Mouse (Mus musculus) heart, postnatal 0 days (tissue): Measurements from ENCODE around the gene Cdc42ep2. TPM values are rescaled to one million over a fixed set of nuclear protein-coding genes. Genes with fewer than 3 reads are reported as not detected.

ENCODE experiments used
- ATAC-seq: fragments of 200-750 bp; cut with Nextera tagmentation; 2 replicates; pipeline ENCODE4 v1.8.0; 2017; ENCODE audit warnings: low read depth, moderate number of reproducible peaks, moderate library complexity; ENCODE audit not compliant: insufficient read depth
- DNase-seq: peaks from one replicate; pipeline ENCODE4 v3.0.0-alpha.2; 2016; ENCODE audit warnings: low spot score
- H3K27ac ChIP-seq: fragments of 300-500 bp; sonication (generic); 2 replicates; pipeline ENCODE4 v1.5.1; 2014; ENCODE audit warnings: low read depth, mild to moderate bottlenecking
- H3K27me3 ChIP-seq: fragments of 300-500 bp; sonication (generic); 2 replicates; pipeline ENCODE4 v1.6.1; 2014; ENCODE audit warnings: low read length, mixed read lengths; ENCODE audit not compliant: control insufficient read depth, insufficient read depth
- H3K36me3 ChIP-seq: fragments of 300-500 bp; sonication (generic); replicated peaks from 2 replicates; pipeline ENCODE4 v1.6.1; 2014; ENCODE audit warnings: low read length, mixed read lengths; ENCODE audit not compliant: control insufficient read depth, insufficient read depth
- H3K4me1 ChIP-seq: fragments of 300-500 bp; sonication (generic); 2 replicates; pipeline ENCODE4 v1.6.1; 2014; ENCODE audit warnings: antibody characterized with exemption; ENCODE audit not compliant: control insufficient read depth, insufficient read depth
- H3K4me2 ChIP-seq: fragments of 300-500 bp; sonication (generic); 2 replicates; pipeline ENCODE4 v1.6.1; 2014; ENCODE audit warnings: low read depth, mild to moderate bottlenecking, low read length, moderate library complexity
- H3K4me3 ChIP-seq: fragments of 300-500 bp; sonication (generic); 2 replicates; pipeline ENCODE4 v1.5.1; 2014; ENCODE audit warnings: low read depth, low read length
- H3K9ac ChIP-seq: fragments of 300-500 bp; sonication (generic); replicated peaks from 2 replicates; pipeline ENCODE4 v1.6.1; 2014; ENCODE audit warnings: low read depth, low read length, mixed read lengths
- H3K9me3 ChIP-seq: fragments of 300-500 bp; sonication (generic); replicated peaks from 2 replicates; pipeline ENCODE4 v1.6.1; 2016; ENCODE audit warnings: low read length; ENCODE audit not compliant: control insufficient read depth
- CTCF ChIP-seq: IDR thresholded peaks from 2 replicates; pipeline ENCODE4 v1.5.1; 2016; ENCODE audit warnings: antibody characterized with exemption, control low read depth, low read depth
- EP300 ChIP-seq: IDR thresholded peaks from 2 replicates; pipeline ENCODE4 v1.6.1; 2016; ENCODE audit warnings: antibody characterized with exemption, low read depth
- WGBS: fragments of 180-500 bp; shearing (Covaris S2); extraction: QIAGEN DNeasy Blood & Tissue Kit; methylation state at CpG from one replicate; pipeline ENCODE4 v1.1.7; 2014; 5-methylcytosine and 5-hydroxymethylcytosine counted together
- polyA plus RNA-seq: library from polyadenylated mRNA; unstranded; fragments of >200 nt; fragmentation: Nextera tagmentation; extraction: Ambion mirVana; gene quantifications from 2 replicates; pipeline ENCODE4 v1.2.1, GENCODE M21; 2015
- total RNA-seq: library from RNA; depleted of rRNA; stranded (reverse); fragments of >200 nt; gene quantifications from 2 replicates; pipeline ENCODE4 v1.2.3, GENCODE M21; 2014; ENCODE audit warnings: low replicate concordance

The Cdc42ep2 gene
- total and polyA plus RNA-seq, 2 experiments from 2014 or later: 8.8 to 17.4 TPM

GRCm38 (mm10) chr19:5950218-5950617 lies 25.6 kb upstream of the Cdc42ep2 start:
- no peak overlapping the region for H3K4me2 ChIP-seq
- peaks cover 36% of the 10 kb centered on the region for H3K4me1 ChIP-seq
- no peaks in the 10 kb centered on the region for H3K9me3 ChIP-seq
- no peak overlapping the region for H3K9ac ChIP-seq
- H3K4me3 ChIP-seq: no peak overlapping the region
- no peak for DNase-seq
- no peak for TF ChIP-seq EP300
- TF ChIP-seq CTCF: no peak
- peaks cover 13% of the 10 kb centered on the region for H3K36me3 ChIP-seq
- no peaks in the 10 kb centered on the region for H3K27me3 ChIP-seq
- no peak overlapping the region for H3K27ac ChIP-seq
- WGBS: 87% methylated on average over 11 of the region's 11 CpGs
- ATAC-seq: no peak

- H3K4me2 ChIP-seq: no peak overlapping the region
- no peak overlapping the region for H3K9ac ChIP-seq
- ATAC-seq: 0 out of 2 replicates have a peak, but pooled peaks have one; percentile 8
These were observed 21.3 kb upstream of the Cdc42ep2 start for GRCm38 (mm10) chr19:5945891-5946290.

GRCm38 (mm10) chr19:5945027-5945426 lies 20.4 kb upstream of the Cdc42ep2 start:
- no peak overlapping the region for H3K4me3 ChIP-seq
- TF ChIP-seq CTCF (no peak), EP300 (peak; percentile 65; the same call in 1 of the 2 replicates)
- H3K9me3 ChIP-seq: no peaks in the 10 kb centered on the region
- H3K4me2 ChIP-seq: no peak overlapping the region
- H3K36me3 ChIP-seq: peaks cover 17% of the 10 kb centered on the region
- H3K9ac ChIP-seq: no peak overlapping the region
- peaks cover 32% of the 10 kb centered on the region for H3K4me1 ChIP-seq
- H3K27me3 ChIP-seq: no peaks in the 10 kb centered on the region
- DNase-seq (peak; percentile 61), ATAC-seq (peak; percentile 81)
- 14% methylated on average over 7 of the region's 7 CpGs for WGBS
- peak overlapping the region; percentile 36 for H3K27ac ChIP-seq

More at GRCm38 (mm10) chr19:5945891-5946290, 21.3 kb upstream of the Cdc42ep2 start:
- Histone ChIP-seq H3K4me1 (peaks cover 29% of the 10 kb centered on the region), H3K36me3 (peaks cover 21% of the 10 kb centered on the region), H3K9me3 (no peaks in the 10 kb centered on the region), H3K27ac (peak overlapping the region; percentile 36), H3K4me3 (no peak overlapping the region), H3K27me3 (no peaks in the 10 kb centered on the region)
- no peak for DNase-seq
- no peak for TF ChIP-seq CTCF
- no peak for TF ChIP-seq EP300
- 42% methylated on average over 8 of the region's 8 CpGs for WGBS

- H3K9me3 ChIP-seq: no peaks in the 10 kb centered on the region
- peaks cover 10% of the 10 kb centered on the region for H3K36me3 ChIP-seq
- H3K4me2 ChIP-seq: no peak overlapping the region
- ATAC-seq (no peak), DNase-seq (no peak)
- no peak for TF ChIP-seq EP300
- TF ChIP-seq CTCF: no peak
- peak overlapping the region; percentile 60 for H3K27ac ChIP-seq
- no peaks in the 10 kb centered on the region for H3K27me3 ChIP-seq
- peaks cover 39% of the 10 kb centered on the region for H3K4me1 ChIP-seq
- no peak overlapping the region for H3K4me3 ChIP-seq
- 32% methylated on average over 8 of the region's 8 CpGs for WGBS
- 0 out of 2 replicates have a peak overlapping the region, but pooled peaks have one; percentile 12 for H3K9ac ChIP-seq
These were observed 19.5 kb upstream of the Cdc42ep2 start for GRCm38 (mm10) chr19:5944145-5944544.

DNA sequence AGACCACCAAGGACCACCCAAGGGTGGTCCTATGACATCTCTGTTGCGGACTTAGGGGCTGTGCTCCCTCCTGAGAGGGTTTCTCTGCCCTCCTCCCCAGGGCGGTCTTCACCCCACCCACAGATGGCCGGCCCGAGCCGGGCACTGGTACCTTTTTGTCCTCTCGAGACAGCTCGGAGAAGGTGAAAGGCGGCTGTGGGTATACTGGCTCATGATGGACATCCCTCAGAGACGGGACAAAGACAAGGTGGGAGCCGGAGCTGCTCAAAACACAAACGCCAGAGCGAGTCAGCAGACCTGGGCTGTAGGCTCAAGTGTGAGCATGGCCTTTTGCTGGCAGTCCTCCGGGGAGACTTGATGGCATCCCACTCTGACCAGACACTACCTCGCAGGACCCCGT lies 18.8 kb upstream of the Cdc42ep2 start:
- TF ChIP-seq EP300: no peak
- TF ChIP-seq CTCF: no peak
- WGBS: 87% methylated on average over 15 of the region's 15 CpGs
- peaks cover 8% of the 10 kb centered on the region for H3K36me3 ChIP-seq
- H3K4me2 ChIP-seq: no peak overlapping the region
- H3K27ac ChIP-seq: no peak overlapping the region
- no peaks in the 10 kb centered on the region for H3K27me3 ChIP-seq
- H3K4me1 ChIP-seq: peaks cover 39% of the 10 kb centered on the region
- no peak overlapping the region for H3K4me3 ChIP-seq
- ATAC-seq: no peak
- H3K9me3 ChIP-seq: no peaks in the 10 kb centered on the region
- H3K9ac ChIP-seq: no peak overlapping the region
- no peak for DNase-seq

- ATAC-seq (no peak), DNase-seq (no peak)
- no peak overlapping the region for H3K4me2 ChIP-seq
- WGBS: 57% methylated on average over 7 of the region's 7 CpGs
- peaks cover 8% of the 10 kb centered on the region for H3K36me3 ChIP-seq
- no peak overlapping the region for H3K4me3 ChIP-seq
- H3K27me3 ChIP-seq: no peaks in the 10 kb centered on the region
- H3K9ac ChIP-seq: no peak overlapping the region
- no peak overlapping the region for H3K27ac ChIP-seq
- H3K9me3 ChIP-seq: no peaks in the 10 kb centered on the region
- TF ChIP-seq CTCF (no peak), EP300 (no peak)
- peaks cover 45% of the 10 kb centered on the region for H3K4me1 ChIP-seq
These were observed 18.0 kb upstream of the Cdc42ep2 start for GRCm38 (mm10) chr19:5942581-5942980.
